Mouse (Mus musculus) MEL (cell line): Measurements from ENCODE around the gene 9930111J21Rik2. TPM values are rescaled to one million over a fixed set of nuclear protein-coding genes. Genes with fewer than 3 reads are reported as not detected.
"Not testable (repeated sequence)": the region's sequence is repeated elsewhere in the genome, so short reads cannot be mapped to it uniquely, and the experiment has no call there.

Source experiments
- DNase-seq: peaks from one replicate; pipeline ENCODE4 v3.0.0; 2011; ENCODE audit warnings: low read depth, low spot score
- H3K27ac ChIP-seq: 2 replicates; pipeline ENCODE4 v1.5.1; 2012; ENCODE audit warnings: low read depth, mild to moderate bottlenecking, control low read depth, low read length, moderate library complexity; ENCODE audit not compliant: control insufficient read depth
- H3K27me3 ChIP-seq, 2 experiments: fragments of 150-350 bp in 1 of 2; sonication (generic) in 1 of 2; 2 replicates each; pipeline ENCODE4 v1.6.1; 2012; ENCODE audit warnings: low read length in 2 of 2, mild to moderate bottlenecking in 2 of 2, improper control_type of control experiment in 1 of 2, moderate library complexity in 1 of 2; ENCODE audit not compliant: insufficient read depth in 2 of 2, control insufficient read depth in 1 of 2
- H3K36me3 ChIP-seq, 2 experiments: 2 replicates each; pipeline ENCODE4 v1.6.1; 2012 to 2014; ENCODE audit warnings: low read length in 2 of 2, improper control_type of control experiment in 1 of 2, inconsistent platforms in 1 of 2, mild to moderate bottlenecking in 1 of 2; ENCODE audit not compliant: insufficient read depth in 2 of 2, control insufficient read depth in 1 of 2
- H3K4me1 ChIP-seq, 2 experiments: fragments of 150-350 bp in 1 of 2; sonication (generic) in 1 of 2; 2 replicates each; pipeline ENCODE4 v1.6.1; 2012; ENCODE audit warnings: low read length in 2 of 2, improper control_type of control experiment in 1 of 2, mild to moderate bottlenecking in 1 of 2; ENCODE audit not compliant: insufficient read depth in 2 of 2, control insufficient read depth in 1 of 2
- H3K4me3 ChIP-seq, 2 experiments: fragments of 150-350 bp in 1 of 2; sonication (generic) in 1 of 2; 2 replicates each; pipeline ENCODE4 v1.5.1; 2012; ENCODE audit warnings: low read depth in 2 of 2, low read length in 2 of 2, mild to moderate bottlenecking in 2 of 2, moderate library complexity in 2 of 2, control low read depth in 1 of 2, improper control_type of control experiment in 1 of 2; ENCODE audit not compliant: control insufficient read depth in 1 of 2, insufficient read depth in 1 of 2
- H3K79me2 ChIP-seq: 2 replicates; pipeline ENCODE4 v1.6.1; 2012; ENCODE audit warnings: mild to moderate bottlenecking, low read length, moderate library complexity; ENCODE audit not compliant: control insufficient read depth, poor library complexity, insufficient read depth
- H3K9ac ChIP-seq: 2 replicates; pipeline ENCODE4 v1.6.1; 2012; ENCODE audit warnings: low read depth, mild to moderate bottlenecking, control low read depth, low read length, moderate library complexity; ENCODE audit not compliant: control insufficient read depth, poor library complexity, severe bottlenecking
- H3K9me3 ChIP-seq: fragments of 150-350 bp; sonication (generic); replicated peaks from 2 replicates; pipeline ENCODE4 v1.6.1; 2012; ENCODE audit warnings: mild to moderate bottlenecking, low read length, improper control_type of control experiment, moderate library complexity; ENCODE audit not compliant: insufficient read depth
- CHD1 ChIP-seq: IDR thresholded peaks from 2 replicates; pipeline ENCODE4 v1.6.1; 2012; ENCODE audit warnings: low read depth, mild to moderate bottlenecking, inconsistent platforms, low read length, improper control_type of control experiment
- ELF1 ChIP-seq: IDR thresholded peaks from 2 replicates; pipeline ENCODE4 v1.6.1; 2014; ENCODE audit warnings: low read depth, mild to moderate bottlenecking, inconsistent platforms, low read length, improper control_type of control experiment, moderate library complexity
- EP300 ChIP-seq, 2 experiments: IDR thresholded peaks; 2 replicates each; pipeline ENCODE4 v1.6.1; 2011; ENCODE audit warnings: improper control_type of control experiment in 2 of 2, low read length in 2 of 2, low read depth in 1 of 2, mild to moderate bottlenecking in 1 of 2
- ETS1 ChIP-seq: IDR thresholded peaks from 2 replicates; pipeline ENCODE4 v1.6.1; 2012; ENCODE audit warnings: low read depth, mild to moderate bottlenecking, inconsistent platforms, low read length, improper control_type of control experiment, moderate library complexity
- GABPA ChIP-seq: IDR thresholded peaks from 2 replicates; pipeline ENCODE4 v1.6.1; 2012; ENCODE audit warnings: low read depth, mild to moderate bottlenecking, inconsistent platforms, low read length, improper control_type of control experiment, moderate library complexity
- GATA1 ChIP-seq: IDR thresholded peaks from 2 replicates; pipeline ENCODE4 v1.6.1; 2011; ENCODE audit warnings: low read depth, low read length, improper control_type of control experiment
- HCFC1 ChIP-seq: IDR thresholded peaks from 2 replicates; pipeline ENCODE4 v1.6.1; 2012; ENCODE audit warnings: low read depth, mild to moderate bottlenecking, inconsistent platforms, low read length, improper control_type of control experiment, moderate library complexity
- KAT2A ChIP-seq: conservative IDR thresholded peaks from 2 replicates; pipeline ENCODE4 v1.6.1; 2012; ENCODE audit warnings: low read depth, low read length, improper control_type of control experiment, inconsistent platforms
- MAX ChIP-seq: IDR thresholded peaks from 2 replicates; pipeline ENCODE4 v1.6.1; 2011; ENCODE audit warnings: low read length, improper control_type of control experiment
- MAZ ChIP-seq: IDR thresholded peaks from 2 replicates; pipeline ENCODE4 v1.6.1; 2012; ENCODE audit warnings: low read depth, mild to moderate bottlenecking, inconsistent platforms, low read length, improper control_type of control experiment
- MEF2A ChIP-seq: IDR thresholded peaks from 2 replicates; pipeline ENCODE4 v1.6.1; 2014; ENCODE audit warnings: low read depth, mild to moderate bottlenecking, inconsistent platforms, low read length, improper control_type of control experiment; ENCODE audit not compliant: poor library complexity, insufficient replicate concordance, severe bottlenecking; ENCODE audit errors: extremely low read depth
- MXI1 ChIP-seq: IDR thresholded peaks from 2 replicates; pipeline ENCODE4 v1.6.1; 2011; ENCODE audit warnings: mild to moderate bottlenecking, low read depth, low read length, improper control_type of control experiment
- MYB ChIP-seq: IDR thresholded peaks from 2 replicates; pipeline ENCODE4 v1.6.1; 2011; ENCODE audit warnings: mild to moderate bottlenecking, low read depth, low read length, improper control_type of control experiment
- MYC ChIP-seq: IDR thresholded peaks from 2 replicates; pipeline ENCODE4 v1.6.1; 2011; ENCODE audit warnings: low read depth, mild to moderate bottlenecking, low read length, improper control_type of control experiment, moderate library complexity
- NELFE ChIP-seq: IDR thresholded peaks from 2 replicates; pipeline ENCODE4 v1.6.1; 2011; ENCODE audit warnings: low read depth, low read length, improper control_type of control experiment
- POLR2A ChIP-seq, 2 experiments: IDR thresholded peaks; 2 replicates each; pipeline ENCODE4 v1.6.1; 2011 to 2012; ENCODE audit warnings: low read length in 2 of 2, mild to moderate bottlenecking in 2 of 2, control low read depth in 1 of 2, improper control_type of control experiment in 1 of 2, low read depth in 1 of 2, moderate library complexity in 1 of 2; ENCODE audit not compliant: control insufficient read depth in 1 of 2, insufficient read depth in 1 of 2, poor library complexity in 1 of 2
- POLR2AphosphoS2 ChIP-seq: IDR thresholded peaks from 2 replicates; pipeline ENCODE4 v1.6.1; 2011; ENCODE audit warnings: low read length, improper control_type of control experiment
- RCOR1 ChIP-seq: IDR thresholded peaks from 2 replicates; pipeline ENCODE4 v1.6.1; 2012; ENCODE audit warnings: low read depth, mild to moderate bottlenecking, inconsistent platforms, low read length, improper control_type of control experiment
- SIN3A ChIP-seq: IDR thresholded peaks from 2 replicates; pipeline ENCODE4 v1.6.1; 2012; ENCODE audit warnings: low read length, improper control_type of control experiment, inconsistent platforms
- TAL1 ChIP-seq: IDR thresholded peaks from 2 replicates; pipeline ENCODE4 v1.6.1; 2012; ENCODE audit warnings: mild to moderate bottlenecking, inconsistent platforms, low read length, moderate library complexity, mixed read lengths
- TBP ChIP-seq: IDR thresholded peaks from 2 replicates; pipeline ENCODE4 v1.8.0; 2011; ENCODE audit warnings: low read depth, low read length, improper control_type of control experiment
- TCF12 ChIP-seq: IDR thresholded peaks from 2 replicates; pipeline ENCODE4 v1.6.1; 2014; ENCODE audit warnings: low read depth, mild to moderate bottlenecking, inconsistent platforms, low read length, improper control_type of control experiment, moderate library complexity
- polyA plus RNA-seq, 2 experiments: library from polyadenylated mRNA; stranded (reverse) in 1 of 2; unstranded in 1 of 2; fragments of >175 nt in 1 of 2; fragments of >200 nt in 1 of 2; gene quantifications; 2 replicates each; pipeline versions ENCODE4 v1.2.1 to v1.2.4; 2012; ENCODE audit warnings: low replicate concordance in 2 of 2, low read depth in 1 of 2; ENCODE audit not compliant: insufficient read length in 2 of 2, insufficient read depth in 1 of 2, missing spikeins in 1 of 2
- total RNA-seq: library from RNA; depleted of rRNA; stranded (reverse); fragments of 300-350 nt; gene quantifications from 2 replicates; pipeline ENCODE4 v1.2.3, GENCODE M21; 2012

Gene 9930111J21Rik2
- total and polyA plus RNA-seq, 3 experiments, result 0.04 to 0.08 TPM; not detected in 1

- Histone ChIP-seq H3K4me1 (peaks cover 29 to 30% of the 10 kb centered on the region in 2 experiments), H3K79me2 (peaks cover 29% of the 10 kb centered on the region), H3K27ac (peak overlapping the region; percentile 93), H3K4me3 (peak overlapping the region; percentile 49 to 60), H3K36me3 (peaks cover 0 to 46% of the 10 kb centered on the region in 2 experiments; a peak in 2 of 4 replicates), H3K9me3 (no peaks in the 10 kb centered on the region), H3K9ac (peak overlapping the region; percentile 69), H3K27me3 (no peaks in the 10 kb centered on the region)
- no peak for TF ChIP-seq CHD1
- no peak for TF ChIP-seq ELF1
- 0 out of 2 replicates have a peak, but pooled peaks have one; percentile 29 for TF ChIP-seq MAZ
- no peak for TF ChIP-seq ETS1
- TF ChIP-seq KAT2A, result no peak
- peak; percentile 52 for DNase-seq
Observed at GRCm38 (mm10) chr11:49077012-49077411, 26.0 kb upstream of the 9930111J21Rik2 start.

- peak within 1 kb of the TSS; percentile 69 for H3K9ac ChIP-seq
- H3K36me3 ChIP-seq, result peaks cover 0 to 50% of the 10 kb centered on the region in 2 experiments; a peak in 2 of 4 replicates
- peak; percentile 70; the same call in 1 of the 2 replicates for TF ChIP-seq CHD1
- 0 out of 2 replicates have a peak, but pooled peaks have one; percentile 28 for TF ChIP-seq MXI1
- peak; percentile 89 for TF ChIP-seq ETS1
- TF ChIP-seq MYB, result peak; percentile 65; the same call in 1 of the 2 replicates
- TF ChIP-seq GABPA, result 0 out of 2 replicates have a peak, but pooled peaks have one; percentile 17
- TF ChIP-seq SIN3A, result peak; percentile 89
- TF ChIP-seq ELF1, result peak; percentile 64
- TF ChIP-seq POLR2AphosphoS2, result 0 out of 2 replicates have a peak, but pooled peaks have one; percentile 20
- TF ChIP-seq MAX, result peak; percentile 16; the same call in 1 of the 2 replicates
- TF ChIP-seq RCOR1, result peak; percentile 66; the same call in 1 of the 2 replicates
- TF ChIP-seq EP300 (IDR thresholded peaks at IDR 0.05; ENCODE audit: low read depth in 1 of 2, low read length in 2 of 2), result peak; percentile 85 to 88
- TF ChIP-seq TBP, result peak; percentile 92
- 0 out of 2 replicates have a peak, but pooled peaks have one; percentile 23 for TF ChIP-seq HCFC1
- TF ChIP-seq POLR2A (IDR thresholded peaks at IDR 0.05; ENCODE audit: control insufficient read depth in 1 of 2, insufficient read depth in 1 of 2, low read depth in 1 of 2, low read length in 2 of 2, poor library complexity in 1 of 2), result peak in 1 of 2 experiments; percentile 76; a peak in 2 of 4 replicates
- TF ChIP-seq TCF12, result peak; percentile 73
- TF ChIP-seq MYC, result peak; percentile 88
- TF ChIP-seq TAL1, result peak; percentile 31; the same call in 1 of the 2 replicates
- peak; percentile 89 for TF ChIP-seq MEF2A
- peak; percentile 75 for TF ChIP-seq GATA1
- peak; percentile 57; the same call in 1 of the 2 replicates for TF ChIP-seq NELFE
- H3K79me2 ChIP-seq, result peaks cover 25% of the 10 kb centered on the region
- H3K9me3 ChIP-seq, H3K27me3 ChIP-seq: not testable (repeated sequence)
- DNase-seq, result peak; percentile 90
- peaks cover 27 to 28% of the 10 kb centered on the region in 2 experiments for H3K4me1 ChIP-seq
- H3K27ac ChIP-seq, result peak within 1 kb of the TSS; percentile 93
- H3K4me3 ChIP-seq, result peak within 1 kb of the TSS; percentile 49 to 60
Observed at GRCm38 (mm10) chr11:49076001-49076757, 25.1 kb upstream of the 9930111J21Rik2 start, which contains the start of gene Ifi47. TSS of gene Ifi47 (plus strand) at chr11:49076587.
